26 mouse cellular contexts compared by ENCODE assay signal in the genomic region with DNA sequence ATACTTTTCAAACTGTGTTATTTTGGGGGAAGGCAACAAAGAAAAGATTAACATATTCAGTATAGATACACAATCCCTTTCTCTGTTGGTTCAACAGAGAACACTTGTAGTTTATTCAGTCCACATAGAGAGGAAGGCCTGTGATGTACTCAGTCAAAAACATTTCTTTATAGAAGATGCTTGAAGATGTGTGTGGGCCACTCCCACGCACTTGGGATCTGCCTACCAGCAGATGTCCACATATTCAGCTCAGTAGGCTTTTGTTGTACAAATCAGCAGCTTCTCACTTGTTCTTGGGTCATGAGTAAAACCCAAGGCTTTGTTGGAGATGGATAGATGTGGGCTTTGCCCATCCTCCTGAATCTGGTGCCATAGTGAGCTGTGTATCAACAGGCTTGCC.
DNase-seq lines count a peak whose midpoint lies in the region; ATAC-seq lines count a peak whose summit lies in the region.
"Had no signal": no experiment of that assay in that cellular context is flagged by ENCODE, and none has a peak within 500 bp of the region (broad histone marks: within the 10 kb centered on the region; RNA-seq: fewer than 3 reads in every experiment).

No protein-coding gene starts in this region.

- H3K4me3 ChIP-seq in forebrain, embryonic 14.5 days (ENCODE audit: low read depth, low read length): no peak overlapping the region
- no peak overlapping the region for H3K4me3 ChIP-seq in forebrain, embryonic 12.5 days (replicated peaks)
- H3K4me3 ChIP-seq: embryonic facial prominence, embryonic 12.5 days; embryonic facial prominence, embryonic 15.5 days; forebrain, embryonic 15.5 days; gastrocnemius, adult 2 months had no signal

- no peaks in the 10 kb centered on the region for H3K36me3 ChIP-seq in forebrain, embryonic 14.5 days (ENCODE audit: control insufficient read depth, insufficient read depth, low read length)
- no peaks in the 10 kb centered on the region for H3K36me3 ChIP-seq in forebrain, embryonic 12.5 days (replicated peaks)
- H3K36me3 ChIP-seq: embryonic facial prominence, embryonic 12.5 days; embryonic facial prominence, embryonic 15.5 days; forebrain, embryonic 15.5 days; G1E had no signal

- no peak overlapping the region for H3K9ac ChIP-seq in forebrain, embryonic 14.5 days (ENCODE audit: low read length)
- no peak overlapping the region for H3K9ac ChIP-seq in forebrain, embryonic 12.5 days
- H3K9ac ChIP-seq: embryonic facial prominence, embryonic 12.5 days; embryonic facial prominence, embryonic 15.5 days; forebrain, embryonic 15.5 days; hindbrain, embryonic 14.5 days had no signal

- no peaks in the 10 kb centered on the region for H3K9me3 ChIP-seq in forebrain, embryonic 14.5 days (replicated peaks; ENCODE audit: control insufficient read depth, low read length)
- no peaks in the 10 kb centered on the region for H3K9me3 ChIP-seq in forebrain, embryonic 12.5 days
- H3K9me3 ChIP-seq: embryonic facial prominence, embryonic 12.5 days; embryonic facial prominence, embryonic 15.5 days; forebrain, embryonic 15.5 days had no signal

- peak; percentile 54 for ATAC-seq in forebrain, embryonic 14.5 days
- no peak for ATAC-seq in forebrain, embryonic 12.5 days (ENCODE audit: low FRiP score)
- ATAC-seq: inflammation-experienced regulatory T-cells, adult 6 months; intestine, embryonic 16.5 days; Patski had no signal

- no peak overlapping the region for H3K4me2 ChIP-seq in forebrain, embryonic 14.5 days (ENCODE audit: low read length)
- no peak overlapping the region for H3K4me2 ChIP-seq in forebrain, embryonic 12.5 days
- H3K4me2 ChIP-seq: embryonic facial prominence, embryonic 12.5 days; embryonic facial prominence, embryonic 15.5 days; forebrain, embryonic 15.5 days; heart, embryonic 11.5 days; hindbrain, embryonic 14.5 days had no signal

- H3K27ac ChIP-seq in forebrain, embryonic 14.5 days (ENCODE audit: low read depth, low read length): no peak overlapping the region
- H3K27ac ChIP-seq in forebrain, embryonic 12.5 days: no peak overlapping the region
- H3K27ac ChIP-seq: embryonic facial prominence, embryonic 12.5 days; embryonic facial prominence, embryonic 15.5 days; forebrain, embryonic 15.5 days; gastrocnemius, adult 2 months; hindbrain, embryonic 14.5 days; hindbrain, postnatal 0 days had no signal

- H3K4me1 ChIP-seq in forebrain, embryonic 14.5 days (ENCODE audit: control insufficient read depth, insufficient read depth, low read length): no peaks in the 10 kb centered on the region
- H3K4me1 ChIP-seq in forebrain, embryonic 12.5 days: no peaks in the 10 kb centered on the region
- H3K4me1 ChIP-seq: embryonic facial prominence, embryonic 12.5 days; embryonic facial prominence, embryonic 15.5 days; forebrain, embryonic 15.5 days had no signal

- WGBS in forebrain, embryonic 14.5 days: 55% methylated on average over 1 of the region's 1 CpGs
- 63% methylated on average over 1 of the region's 1 CpGs for WGBS in forebrain, embryonic 12.5 days

- H3K27me3 ChIP-seq in forebrain, embryonic 14.5 days (replicated peaks; ENCODE audit: control insufficient read depth, insufficient read depth, low read length): no peaks in the 10 kb centered on the region
- H3K27me3 ChIP-seq in forebrain, embryonic 12.5 days: no peaks in the 10 kb centered on the region
- H3K27me3 ChIP-seq: CH12.LX; embryonic facial prominence, embryonic 12.5 days; embryonic facial prominence, embryonic 15.5 days; forebrain, embryonic 15.5 days had no signal

- no peak for DNase-seq in forebrain, embryonic 14.5 days (ENCODE audit: low spot score)
- DNase-seq in layer of hippocampus, adult 8-10 months (ENCODE audit: low spot score in 2 of 2): peak; percentile 7 to 10
- DNase-seq in layer of hippocampus, postnatal 25 days (ENCODE audit: extremely low spot score in 1 of 2, low spot score in 1 of 2): no peak
- peak; percentile 56 for DNase-seq in brain, adult 2 months (ENCODE audit: low read depth, low spot score)
- no peak for DNase-seq in urinary bladder, adult 2 months (ENCODE audit: low spot score)
- DNase-seq: adrenal gland, postnatal 36 days; B cell, adult 2 months; cerebellum, adult 11 months; cerebellum, adult 2 months; cerebellum, adult 9-11 months; cerebellum, postnatal 25 days; gastrocnemius, adult 2 months; gastrocnemius, postnatal 14 days; heart, adult 11 months had no signal

Comparison
In these comparisons a context has a peak if more than half of its experiments do, and no peak if none do; other contexts are left out.
1. DNase-seq: peak in layer of hippocampus, adult 8-10 months (2 of 2) and brain, adult 2 months (single experiment); none in forebrain, embryonic 14.5 days (single experiment), layer of hippocampus, postnatal 25 days (0 of 2) and urinary bladder, adult 2 months (single experiment).